Mouse (Mus musculus) urinary bladder, postnatal 36 days (tissue): ENCODE results near the gene Naa35.

ENCODE experiments used
- DNase-seq, 2 experiments: peaks; one replicate each; pipeline ENCODE4 v3.0.0; 2022; ENCODE audit warnings: low spot score in 2 of 2, mixed read lengths in 1 of 2

Gene Naa35

DNA sequence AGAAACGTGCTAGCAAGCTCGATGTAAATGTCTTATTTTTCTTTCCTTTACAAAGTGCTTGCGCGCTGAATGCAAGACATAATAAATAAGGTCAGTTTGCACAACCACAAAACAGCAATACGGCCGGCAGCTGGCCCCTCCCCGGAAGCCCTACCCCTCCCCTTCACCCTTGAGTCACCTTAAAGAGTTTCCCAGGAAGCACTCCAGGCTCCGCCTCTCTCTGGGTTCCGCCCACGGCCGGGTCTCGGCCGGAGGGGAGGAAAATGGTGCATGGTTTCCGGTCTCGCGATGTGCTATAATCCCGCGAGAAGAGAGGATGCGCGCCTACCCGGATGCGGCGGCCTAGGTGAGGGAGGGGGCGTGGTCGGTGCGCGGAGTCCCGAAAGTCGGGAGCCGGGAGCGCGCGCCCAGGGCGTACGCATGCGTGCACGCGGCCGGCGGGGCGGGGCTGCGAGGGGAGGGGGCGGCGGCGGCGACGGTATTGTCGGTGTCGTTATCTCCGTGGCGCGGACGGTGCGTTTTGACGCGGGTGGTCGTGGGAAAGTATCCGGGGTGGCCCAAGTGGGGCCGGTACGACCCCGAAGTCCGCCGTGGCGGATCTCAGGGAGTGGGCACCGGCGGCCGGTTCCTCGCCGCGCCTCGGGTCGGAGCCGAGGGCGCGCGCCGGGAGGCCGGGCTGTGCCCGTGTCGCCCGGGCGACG is at the start of gene Naa35, which contains the start of gene Agtpbp1:
Gene Naa35 (plus strand): TSS at position 313 of the 701 bp plus-strand sequence.
Gene Agtpbp1 (minus strand): TSS at position 281 of the 701 bp plus-strand sequence.
- peak; percentile 99 to 100 for DNase-seq

DNA sequence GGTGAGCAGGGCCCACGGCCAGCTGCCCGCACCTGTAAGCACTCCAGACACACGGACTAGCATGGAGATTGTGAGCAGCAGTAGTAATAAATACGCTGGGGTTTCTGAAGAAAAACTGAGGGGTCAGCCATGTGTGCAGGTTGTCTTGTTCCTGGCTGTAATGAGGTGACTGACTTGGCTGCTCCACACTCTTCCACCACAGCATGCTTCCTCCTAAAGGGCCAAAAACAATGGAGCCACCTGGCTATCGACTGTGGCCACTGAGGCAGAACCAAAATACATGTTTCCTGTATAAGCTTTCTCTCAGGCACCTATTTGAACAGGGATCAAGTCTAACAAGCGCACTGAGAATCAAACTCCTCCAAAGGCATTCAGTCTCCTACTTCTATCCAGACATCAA is 49.3 kb upstream of the Naa35 start:
- no peak for DNase-seq

DNA sequence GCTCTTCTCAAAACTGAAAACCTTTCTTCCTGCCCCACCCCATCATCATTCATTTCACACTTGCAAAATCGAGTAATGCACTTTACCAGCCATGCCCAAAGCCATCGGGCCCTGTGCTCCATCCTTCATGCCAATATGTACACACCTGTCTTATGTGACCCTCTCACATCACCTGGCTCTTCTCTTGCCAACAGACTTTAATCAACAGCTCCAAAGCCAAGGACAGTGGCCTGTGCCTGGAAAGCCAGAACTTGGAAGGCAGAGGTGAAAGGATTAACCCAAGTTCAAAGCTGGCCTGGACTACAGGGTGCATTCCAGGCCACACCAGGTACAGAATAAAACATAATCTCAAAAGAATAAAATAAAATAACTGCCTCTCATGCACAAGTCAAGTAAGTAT is 48.4 kb upstream of the Naa35 start:
- no peak for DNase-seq

DNA sequence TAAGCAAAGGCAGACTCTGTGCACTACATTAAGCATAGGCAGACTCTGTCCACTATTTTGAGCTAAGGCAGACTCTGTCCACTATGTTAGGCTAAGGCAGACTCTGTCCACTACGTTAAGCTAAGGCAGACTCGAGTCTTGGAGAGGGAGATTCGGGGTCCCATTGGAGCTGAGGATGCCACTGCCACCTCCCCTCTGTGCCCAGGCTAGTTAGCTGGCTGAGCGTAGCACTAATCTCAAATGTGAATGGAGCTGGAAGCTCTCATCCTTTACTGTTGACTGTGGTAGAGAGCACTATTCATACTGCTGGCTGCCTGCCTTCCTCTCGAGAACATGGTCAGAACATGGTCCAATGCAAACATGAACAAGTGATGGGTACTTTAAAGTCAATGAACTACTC is 46.4 kb upstream of the Naa35 start:
- DNase-seq: no peak

DNA sequence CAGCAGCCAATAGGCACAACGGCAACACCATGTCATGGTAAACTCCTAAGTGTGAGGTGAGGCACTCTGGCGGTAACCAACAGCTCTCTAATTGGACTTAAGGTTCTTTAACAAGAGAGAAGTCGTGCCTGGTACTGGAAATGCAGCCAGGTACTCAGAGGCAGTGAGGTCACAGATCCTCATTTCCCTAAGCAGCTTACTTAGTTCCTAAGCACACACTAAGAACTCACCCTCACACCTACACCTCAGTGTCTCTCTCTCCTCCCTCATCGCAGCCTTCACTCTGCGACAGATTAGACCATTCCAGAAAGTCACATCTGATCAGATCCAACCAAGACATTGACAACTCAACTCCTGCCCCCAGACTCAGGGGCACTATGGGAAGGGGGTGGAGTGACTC is 45.0 kb upstream of the Naa35 start:
- DNase-seq: no peak

DNA sequence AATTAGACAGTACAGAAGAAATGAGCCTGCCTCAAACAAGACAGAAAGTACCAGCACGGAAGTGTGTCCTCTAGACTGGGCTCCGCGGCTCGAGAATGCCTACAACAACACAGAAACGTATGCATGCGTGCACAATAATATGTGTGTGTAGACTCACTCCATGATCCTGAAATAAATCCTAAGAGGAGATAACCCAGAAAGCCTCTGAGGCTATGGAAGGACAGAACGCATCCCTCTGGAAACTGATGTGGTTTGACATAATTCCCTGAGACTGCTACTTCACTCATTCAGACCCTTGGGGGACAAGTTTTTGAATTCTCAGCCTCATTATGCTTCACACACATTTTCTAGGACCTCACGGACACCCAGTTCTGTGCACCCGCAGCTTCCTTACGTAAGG is 42.6 kb upstream of the Naa35 start:
- DNase-seq: no peak

DNA sequence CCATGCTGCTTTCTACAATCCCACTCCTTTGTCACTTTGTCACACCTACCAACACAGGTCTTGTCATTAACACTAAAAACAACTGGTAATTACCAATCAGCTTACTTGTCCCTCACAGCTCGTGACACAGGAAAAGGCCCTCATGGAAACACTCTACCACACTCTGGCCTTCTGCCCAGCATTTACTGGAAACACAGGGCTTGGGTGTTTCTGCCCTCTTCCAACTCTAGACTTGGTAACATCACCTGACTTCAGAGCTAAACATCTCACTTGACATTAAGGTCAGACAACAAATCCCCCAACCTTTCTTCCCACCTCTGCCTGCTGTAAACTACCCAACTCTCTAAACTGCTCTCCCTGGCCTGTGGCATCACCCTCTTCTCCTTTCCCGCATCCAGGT is 38.0 kb upstream of the Naa35 start:
- no peak for DNase-seq

DNA sequence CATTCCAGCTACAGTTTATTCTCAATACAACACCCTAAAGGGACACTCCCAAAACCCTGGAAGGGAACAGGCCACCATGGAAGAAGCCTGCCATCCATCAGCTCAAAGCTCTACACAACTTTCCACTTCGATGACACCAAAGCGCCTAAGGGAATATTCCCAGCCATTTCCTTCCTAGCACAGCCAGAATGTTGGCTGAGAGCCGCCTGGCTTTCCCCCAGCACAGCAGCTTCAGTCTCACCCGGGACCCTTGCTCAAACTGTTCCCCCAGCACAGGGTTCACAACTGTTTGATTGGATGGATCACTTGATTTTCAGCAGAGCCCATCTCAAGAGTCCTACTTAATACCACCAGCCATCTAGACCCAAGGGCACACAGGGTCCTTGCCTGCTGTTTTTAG is 37.3 kb upstream of the Naa35 start:
- DNase-seq: no peak

DNA sequence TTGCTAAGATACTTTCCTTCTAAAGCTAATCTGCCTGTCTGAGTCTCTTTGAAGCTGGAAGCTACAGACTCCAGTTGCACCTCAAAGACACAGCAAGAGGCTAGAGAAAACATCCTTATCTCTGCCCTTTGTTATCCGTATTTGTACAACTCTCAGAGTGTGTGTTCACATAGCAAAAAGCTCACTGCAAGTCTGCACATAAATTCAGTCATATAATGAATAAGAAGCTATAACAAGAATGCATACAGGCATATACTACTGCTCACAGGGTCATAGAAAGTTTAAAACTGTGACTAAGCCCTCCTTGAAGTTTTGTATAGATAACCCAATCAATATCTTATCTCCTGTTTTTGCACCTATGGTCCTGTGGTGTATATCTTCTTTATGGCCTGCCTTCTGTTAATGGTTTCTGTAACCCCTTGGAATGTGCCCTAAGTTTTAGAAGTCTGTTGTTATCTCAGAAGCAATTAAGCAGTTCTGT is 35.7 kb upstream of the Naa35 start:
- no peak for DNase-seq

DNA sequence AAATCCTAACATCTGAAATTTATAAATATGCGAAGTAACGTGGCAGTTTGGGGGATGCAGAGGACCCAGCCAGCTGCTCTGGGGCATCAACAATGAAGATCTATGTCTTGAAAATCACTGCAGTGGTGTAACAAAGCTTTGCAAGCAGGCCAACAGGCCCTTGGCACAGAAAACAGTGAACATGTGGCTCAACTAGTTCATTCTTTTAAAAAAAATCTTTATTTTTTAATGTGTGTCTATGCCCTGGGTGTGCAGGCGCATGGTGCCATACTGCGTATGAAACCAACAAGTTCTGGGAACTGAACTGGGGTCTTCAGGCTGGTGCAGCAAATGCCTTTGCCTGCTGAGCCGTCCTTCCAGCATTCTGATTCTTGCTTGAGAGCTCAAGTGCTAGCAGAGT is 32.8 kb upstream of the Naa35 start:
- DNase-seq: no peak

DNA sequence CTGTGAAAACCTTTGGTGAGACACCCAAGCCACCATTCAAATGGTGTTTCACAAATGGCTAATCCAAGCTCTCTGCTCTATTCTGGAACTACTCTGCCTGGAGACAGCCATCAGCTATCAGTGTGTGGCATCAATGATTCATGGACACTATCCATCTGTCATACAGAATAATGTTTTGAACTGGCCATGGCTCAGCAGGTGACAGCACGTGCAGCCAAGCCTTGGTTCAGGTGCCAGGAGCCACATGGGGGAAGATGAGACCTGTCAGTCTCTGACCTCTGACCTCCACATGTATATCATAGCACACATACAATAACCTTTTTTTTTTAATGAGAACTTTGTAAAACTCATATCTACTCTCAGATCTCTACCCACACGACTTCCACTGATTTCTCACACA is 32.3 kb upstream of the Naa35 start:
- no peak for DNase-seq

DNA sequence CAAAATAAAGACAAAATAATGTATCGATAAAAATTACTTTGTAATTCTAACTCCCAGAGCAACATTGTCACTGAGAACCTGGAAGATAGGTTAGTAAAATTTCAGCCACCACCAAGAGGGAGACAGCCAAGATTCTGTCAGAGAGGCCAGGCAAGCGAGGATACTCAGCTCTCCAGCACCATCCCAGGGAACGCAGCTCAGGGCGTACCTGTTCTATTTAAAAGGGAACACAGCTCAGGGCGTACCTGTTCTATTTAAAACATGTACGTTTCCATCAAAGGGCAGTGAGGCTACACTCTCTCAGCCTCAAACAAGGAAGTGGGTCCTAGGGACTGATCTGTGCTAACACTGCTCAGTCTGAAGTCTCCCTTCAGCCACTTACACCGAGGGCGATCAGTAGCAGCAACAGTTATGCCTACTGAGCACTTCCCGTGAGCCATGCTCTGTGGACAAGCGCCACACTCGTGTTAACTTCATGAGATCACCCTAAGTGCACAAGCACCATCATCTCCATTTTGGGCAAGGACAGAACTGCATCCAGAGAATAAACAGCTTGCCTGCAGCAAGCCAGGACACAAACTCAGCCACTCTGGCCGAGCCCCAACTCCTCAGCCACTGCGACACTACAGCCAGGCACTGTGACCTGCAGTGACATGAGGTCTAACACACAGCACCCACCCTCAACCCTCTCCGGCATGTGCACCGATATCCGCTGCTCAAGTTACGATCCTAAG is 30.1 kb upstream of the Naa35 start:
- no peak for DNase-seq

DNA sequence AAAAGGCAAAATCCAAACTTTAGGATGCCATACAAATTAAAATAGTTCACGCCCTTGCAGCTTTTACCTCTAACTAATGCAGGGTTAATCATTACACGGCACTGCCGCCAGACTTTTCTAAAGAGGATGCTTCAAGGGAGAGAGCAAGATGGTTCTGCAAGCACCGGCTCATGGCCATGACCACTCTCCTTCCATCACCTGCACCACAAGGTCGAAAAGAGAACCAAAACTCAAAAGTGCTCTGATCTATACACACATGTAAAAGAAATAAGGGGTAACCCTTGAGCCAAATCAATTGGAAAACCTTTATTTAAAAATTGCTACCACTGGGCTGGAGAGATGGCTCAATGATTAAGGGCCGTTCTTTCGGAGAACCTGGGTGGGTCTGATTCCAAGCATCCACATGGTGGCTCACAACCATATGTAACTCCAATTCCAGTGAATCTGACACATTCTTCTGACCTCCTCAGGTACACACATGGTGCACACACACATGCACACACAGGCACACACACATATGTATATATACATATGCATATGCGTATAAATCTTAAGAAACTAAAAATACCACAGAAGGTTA is 29.4 kb upstream of the Naa35 start:
- no peak for DNase-seq

DNA sequence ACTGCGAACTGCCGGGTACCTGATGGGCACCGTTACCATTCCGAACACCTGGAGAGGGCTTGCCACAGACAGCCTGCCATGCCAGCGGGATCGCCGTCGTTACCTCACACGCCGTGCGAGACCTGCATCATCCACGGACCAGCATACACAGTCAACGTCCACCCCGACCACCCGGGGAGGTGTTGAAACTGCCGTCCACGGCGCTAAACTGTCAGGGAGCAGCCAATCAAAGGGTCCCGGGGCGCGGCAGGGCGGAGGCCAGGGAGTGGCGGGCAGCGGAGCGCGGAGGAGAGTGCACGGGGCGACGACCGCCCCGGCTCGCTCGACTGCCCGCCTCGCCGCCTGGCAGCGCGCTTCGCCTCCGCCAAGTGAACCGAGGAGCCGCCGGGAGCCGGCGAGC is 28.4 kb upstream of the Naa35 start:
- DNase-seq: peak; percentile 30 to 41

DNA sequence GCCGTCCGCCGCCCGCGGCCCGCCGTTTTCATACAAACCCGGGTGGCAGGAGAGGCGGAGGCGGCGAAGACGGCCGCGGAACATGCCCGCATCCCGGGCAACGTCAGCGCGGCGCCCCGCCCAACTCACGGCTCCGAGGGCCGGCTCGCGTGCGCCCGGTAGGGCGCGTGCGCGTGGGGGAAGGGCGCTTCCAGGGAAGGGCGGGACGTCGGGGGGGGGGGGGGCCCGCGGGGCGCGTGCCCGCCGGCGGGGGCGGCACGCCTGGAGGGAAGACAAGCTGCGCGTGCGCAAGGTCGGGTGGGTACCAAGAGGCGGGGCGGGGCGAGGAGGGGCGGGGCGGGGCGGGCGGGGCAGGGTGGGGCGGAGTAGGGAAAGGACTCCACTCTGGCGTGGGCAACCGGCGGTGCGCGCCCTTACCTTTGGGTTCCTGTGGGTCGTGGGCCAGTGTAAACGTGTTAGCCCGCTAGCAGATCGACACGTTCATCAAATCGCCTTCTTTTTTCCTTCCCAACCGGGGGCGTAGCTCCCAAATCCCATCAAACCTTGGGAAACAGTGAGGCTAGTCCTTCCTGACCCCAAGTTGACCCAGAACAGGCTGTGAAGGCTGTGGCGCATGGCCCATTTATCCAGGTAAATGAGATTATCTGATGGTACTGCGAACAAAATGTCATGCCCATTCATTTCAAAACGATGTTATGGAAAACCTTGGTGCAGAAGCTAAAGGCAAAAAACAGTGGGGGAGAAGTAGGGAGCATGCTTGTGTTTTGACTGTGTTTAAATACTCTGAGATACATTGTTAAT is 27.7 kb upstream of the Naa35 start:
- peak; percentile 66 to 86 for DNase-seq

DNA sequence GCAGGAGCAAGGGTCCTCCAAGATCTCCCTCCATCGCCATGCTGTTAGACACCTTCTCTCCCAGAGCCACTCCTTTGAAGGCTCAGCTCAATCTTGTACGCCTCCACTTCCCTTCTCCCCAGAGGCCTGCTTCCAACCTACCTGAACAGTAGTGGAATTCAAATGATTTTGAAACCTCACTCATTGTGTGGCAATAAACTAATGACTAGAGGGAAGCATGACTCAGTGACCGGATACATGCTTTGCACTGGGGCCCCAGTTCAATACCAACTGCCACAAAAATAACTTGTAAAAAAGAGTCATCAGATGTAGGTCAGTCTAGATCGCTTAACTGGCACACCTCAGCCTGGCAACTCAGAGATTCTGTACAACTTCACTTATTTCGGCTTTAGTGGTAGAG is 26.3 kb upstream of the Naa35 start:
- no peak for DNase-seq

DNA sequence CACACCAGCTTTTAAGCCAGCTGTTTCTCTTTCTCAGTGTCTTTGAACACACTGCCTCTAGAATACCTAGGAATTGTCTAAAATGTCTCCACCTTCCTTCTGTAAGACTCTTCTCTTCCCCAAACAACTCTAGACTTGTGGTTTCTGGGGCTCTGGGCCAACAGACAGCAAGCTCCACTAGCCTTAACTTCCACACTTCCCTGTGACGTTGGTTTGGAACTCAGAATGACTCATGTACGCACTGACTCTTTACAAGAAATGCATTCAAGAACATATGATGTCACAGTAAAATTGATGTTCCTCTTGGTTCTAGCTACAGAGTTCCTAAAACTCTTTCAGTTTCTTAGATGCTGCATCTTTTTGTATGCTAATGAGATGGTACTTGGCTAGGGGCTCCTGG is 22.6 kb upstream of the Naa35 start:
- DNase-seq: no peak

DNA sequence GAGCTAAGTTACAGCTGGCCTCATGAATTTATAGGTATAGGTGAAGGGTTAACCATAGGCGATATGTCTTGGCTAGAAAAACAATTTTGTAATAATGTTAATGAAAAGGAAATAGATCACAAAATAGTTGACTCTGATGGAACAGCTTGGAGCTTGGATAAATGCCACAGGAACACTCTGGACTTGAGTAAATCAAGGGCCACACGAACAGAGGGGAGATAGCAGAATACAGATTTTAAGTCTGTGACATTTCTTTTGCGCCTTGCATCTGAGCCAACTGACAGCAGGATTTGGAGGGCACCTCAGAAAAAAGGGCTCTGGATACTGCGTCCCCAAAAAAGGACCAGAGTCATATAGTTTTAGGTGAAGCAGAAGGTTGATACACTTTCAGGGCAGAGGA is 20.6 kb upstream of the Naa35 start:
- DNase-seq: no peak

DNA sequence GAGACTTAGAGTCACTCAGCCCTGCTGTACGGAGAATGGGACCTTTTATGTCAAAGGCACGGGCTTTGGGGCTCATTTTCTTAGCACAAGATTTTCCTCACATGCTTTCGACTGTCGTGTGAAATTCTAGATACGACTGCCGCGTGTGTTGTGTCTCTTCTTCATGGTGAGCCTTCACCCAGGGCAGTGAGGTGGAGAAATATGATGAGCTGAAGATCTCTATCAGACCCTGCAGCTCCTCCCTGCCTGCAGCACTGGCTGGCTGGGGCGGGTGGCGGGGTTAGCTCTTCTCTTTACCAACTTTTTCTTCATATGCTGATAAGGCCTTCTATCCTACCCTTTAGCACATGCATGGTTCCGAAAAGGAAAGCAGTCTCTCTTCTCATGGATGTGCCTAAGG is 20.1 kb upstream of the Naa35 start:
- no peak for DNase-seq

DNA sequence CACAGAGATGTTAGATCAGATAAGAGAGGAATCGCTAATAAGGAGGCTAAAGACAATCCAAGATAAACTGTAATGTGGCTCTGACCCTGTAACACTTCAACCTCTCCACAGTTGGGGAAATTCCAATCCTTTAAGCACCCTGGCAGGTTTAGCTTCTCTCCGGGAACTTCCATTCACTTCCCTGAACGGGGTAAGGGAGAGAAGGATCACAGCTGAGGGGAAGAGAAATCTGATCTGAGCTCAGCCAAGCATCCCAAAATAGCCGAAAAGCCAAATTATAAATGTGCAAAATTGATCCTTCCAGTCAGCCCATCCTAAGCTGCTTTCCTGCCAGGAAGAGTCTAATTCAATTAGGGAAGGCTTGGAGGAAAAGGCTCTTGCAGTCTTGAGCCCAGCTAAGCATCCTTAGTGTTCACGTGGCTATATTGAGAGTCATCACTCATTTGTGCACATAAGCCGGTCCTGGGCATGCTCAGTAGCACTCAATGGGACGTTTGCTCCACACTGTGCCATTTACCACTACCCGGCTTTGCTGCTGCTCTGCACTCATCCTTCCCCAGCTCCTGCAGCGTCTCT is 19.0 kb upstream of the Naa35 start:
- no peak for DNase-seq

DNA sequence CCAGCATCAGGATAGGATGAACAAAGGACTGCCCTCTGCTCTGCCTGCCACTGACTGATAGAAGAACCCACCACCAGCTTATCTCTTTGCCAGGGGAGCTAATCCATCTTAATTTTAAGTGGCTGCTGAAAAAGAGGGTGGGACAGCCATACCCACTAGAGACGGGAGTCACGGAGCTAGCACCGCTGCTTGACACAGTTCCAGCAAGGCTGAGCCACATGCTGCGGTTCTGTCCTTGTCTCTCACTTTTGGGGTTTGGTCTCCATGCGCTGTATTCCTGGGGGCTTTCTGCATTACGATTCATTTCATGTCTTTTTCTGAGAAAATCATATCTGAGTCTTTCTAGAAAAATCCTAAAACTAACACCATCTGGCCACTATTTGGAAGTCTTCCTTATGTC is 14.0 kb upstream of the Naa35 start:
- no peak for DNase-seq

DNA sequence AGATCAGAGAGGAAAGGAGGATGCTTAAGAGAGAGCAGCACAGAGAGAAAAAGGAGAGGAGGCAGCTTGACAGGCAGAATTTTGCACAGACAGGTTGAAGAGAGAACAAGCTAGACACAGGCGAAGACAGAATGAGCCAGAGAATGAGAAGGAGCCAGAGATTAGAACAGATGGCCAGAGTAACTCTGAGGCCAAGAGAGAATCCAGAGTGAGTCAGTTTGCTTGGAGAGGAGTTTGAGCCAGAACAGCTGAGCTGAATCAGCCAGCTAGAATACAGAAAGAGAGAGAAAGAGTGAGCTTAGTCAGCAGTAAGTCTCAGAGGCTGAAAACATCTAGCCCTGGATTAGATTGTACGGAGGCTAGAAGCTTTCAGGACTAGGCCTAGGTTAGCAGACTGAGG is 12.5 kb upstream of the Naa35 start:
- DNase-seq: peak; percentile 10 to 18
